Mouse (Mus musculus): ENCODE results near the gene Aqp5.

Gene Aqp5

DNA sequence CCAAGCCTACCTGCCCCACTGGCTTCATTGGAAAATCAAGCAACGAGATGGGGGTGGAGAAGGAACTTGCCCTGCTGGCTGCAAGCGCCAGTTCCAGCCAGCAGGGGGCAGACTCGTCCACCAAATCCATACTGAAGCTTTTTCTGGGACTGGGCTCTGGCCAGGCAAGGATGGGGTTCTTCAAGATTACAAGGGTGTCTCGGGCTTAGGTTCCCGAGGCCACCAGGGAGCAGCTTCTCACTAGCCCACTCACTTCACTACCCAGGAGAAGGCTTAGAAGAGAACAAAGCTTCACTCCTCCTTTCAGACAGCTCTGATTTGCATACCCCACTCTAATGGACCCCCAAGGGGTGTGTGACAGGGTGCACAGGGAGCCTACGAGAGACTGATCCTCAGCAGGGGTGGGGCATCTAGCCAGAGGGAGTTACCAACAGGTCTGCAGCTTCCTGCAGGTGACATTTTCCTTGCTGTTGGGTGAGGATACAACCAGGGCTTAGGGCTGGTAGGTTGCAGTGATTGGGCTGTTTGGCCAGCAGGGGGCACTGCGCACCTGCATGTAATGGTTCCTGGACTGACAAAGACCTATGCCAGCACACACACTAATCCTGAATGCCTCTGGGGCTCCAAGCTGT is 5.6 kb downstream of the Aqp5 start:
- peak; percentile 88 to 92 for DNase-seq (ENCODE audit: low spot score in 2 of 2)

DNA sequence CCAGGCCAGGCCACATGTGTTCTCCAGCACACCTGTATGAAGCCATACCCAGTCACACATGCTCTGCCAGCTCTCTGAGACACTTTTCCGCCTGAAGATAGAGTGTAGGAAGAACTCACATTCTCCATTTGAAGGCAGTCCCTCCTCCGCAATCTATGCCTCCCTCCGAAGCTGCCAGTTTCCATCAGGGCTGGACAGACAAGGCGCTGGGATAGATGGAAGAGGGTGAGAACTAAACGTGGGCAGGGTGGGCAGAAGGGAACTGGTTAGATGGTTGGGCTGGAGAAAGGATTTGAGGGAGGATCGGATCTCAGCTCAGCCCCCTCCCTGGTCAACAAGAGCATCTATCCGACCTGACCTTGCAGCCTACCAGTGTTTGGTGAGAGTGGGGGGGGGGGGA is 6.3 kb downstream of the Aqp5 start:
- DNase-seq (ENCODE audit: low spot score in 2 of 2): no peak

- no peak for DNase-seq (ENCODE audit: low spot score in 2 of 2)
Measured at GRCm38 (mm10) chr15:99597596-99597995, 7.0 kb downstream of the Aqp5 start.

- no peak for DNase-seq (ENCODE audit: low spot score in 2 of 2)
Measured at GRCm38 (mm10) chr15:99599245-99600070, 8.9 kb downstream of the Aqp5 start.

- no peak for DNase-seq (ENCODE audit: low spot score in 2 of 2)
Measured at GRCm38 (mm10) chr15:99600986-99601822, 10.6 kb downstream of the Aqp5 start, which contains the start of gene Aqp6. Gene Aqp6, plus strand, starts transcription at chr15:99601400.

- DNase-seq (ENCODE audit: low spot score in 2 of 2): no peak
Measured at GRCm38 (mm10) chr15:99601823-99602120, 11.2 kb downstream of the Aqp5 start.

DNA sequence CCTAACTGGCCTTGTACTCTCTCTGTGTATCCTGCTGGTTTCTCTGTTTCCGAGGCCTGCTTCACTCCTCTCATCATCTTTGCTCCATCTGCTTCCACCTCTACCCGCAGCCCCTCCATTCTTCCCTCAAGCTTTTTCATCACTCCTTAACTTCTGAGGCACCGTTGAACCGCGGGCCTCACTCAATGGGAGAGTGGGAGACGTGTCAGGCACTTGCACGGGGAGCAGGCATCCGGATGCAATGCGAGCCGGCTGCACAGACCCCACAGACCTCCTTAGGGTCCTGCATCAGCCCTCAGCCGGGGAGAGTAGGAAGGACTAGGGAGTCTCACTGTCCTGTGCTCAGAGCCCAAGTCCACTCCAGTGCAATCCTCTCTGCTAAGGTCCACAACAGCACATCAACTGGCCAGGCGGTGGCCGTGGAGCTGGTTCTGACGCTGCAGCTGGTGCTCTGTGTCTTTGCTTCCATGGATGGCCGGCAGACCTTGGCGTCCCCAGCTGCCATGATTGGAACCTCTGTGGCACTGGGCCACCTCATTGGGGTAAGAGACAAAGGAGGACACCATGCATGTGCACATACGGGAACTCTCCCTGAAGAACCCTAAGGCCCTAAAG is 11.7 kb downstream of the Aqp5 start:
- DNase-seq (ENCODE audit: low spot score in 2 of 2): no peak

DNA sequence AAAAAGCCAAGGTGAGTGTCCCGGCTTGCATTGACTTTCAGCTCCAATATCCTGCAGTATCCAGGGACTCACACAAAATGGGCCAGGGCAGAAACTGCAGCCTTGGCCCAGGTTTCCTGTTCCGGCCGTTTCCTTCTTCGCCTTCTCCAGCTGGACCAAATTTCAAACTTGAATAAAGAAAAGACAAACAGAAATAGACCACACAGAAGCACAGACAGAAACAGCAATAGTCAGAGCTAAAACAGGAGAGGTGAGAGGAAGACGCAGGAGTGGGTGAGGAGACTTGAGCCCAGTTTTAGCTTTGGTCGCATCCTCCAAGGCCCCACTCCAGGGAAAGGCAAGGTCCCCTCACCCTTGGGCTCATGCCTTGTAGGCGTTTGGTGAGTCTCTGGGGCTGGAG is 12.6 kb downstream of the Aqp5 start:
- DNase-seq (ENCODE audit: low spot score in 2 of 2): peak in 1 of 2 experiments; percentile 38

- no peak for DNase-seq (ENCODE audit: low spot score in 2 of 2)
Measured at GRCm38 (mm10) chr15:99605595-99605994, 15.0 kb downstream of the Aqp5 start.

DNA sequence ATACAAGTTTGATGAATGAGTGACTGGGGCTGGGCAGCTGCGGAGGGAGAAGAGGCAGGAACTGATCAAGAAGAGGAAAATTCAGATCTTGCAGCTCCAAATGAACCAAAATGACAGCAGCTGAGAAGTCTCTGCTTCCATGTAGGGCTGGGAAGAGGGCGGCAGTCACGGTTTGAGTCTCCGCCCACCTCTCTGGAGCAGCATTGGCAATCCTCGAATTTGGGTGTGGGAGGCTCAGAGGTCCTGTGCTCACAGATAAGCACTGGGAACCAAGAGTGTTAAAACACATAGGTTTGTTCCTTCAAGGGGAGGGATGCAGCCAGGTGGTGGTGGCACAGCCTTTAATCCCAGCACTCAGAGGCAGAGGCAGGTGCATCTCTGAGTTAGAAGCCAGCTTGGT is 15.9 kb downstream of the Aqp5 start:
- DNase-seq (ENCODE audit: low spot score in 2 of 2): peak in 1 of 2 experiments; percentile 62

- no peak for DNase-seq (ENCODE audit: low spot score in 2 of 2)
Measured at GRCm38 (mm10) chr15:99607388-99608113, 17.0 kb downstream of the Aqp5 start.

- DNase-seq (ENCODE audit: low spot score in 2 of 2): no peak
Measured at GRCm38 (mm10) chr15:99608382-99609125, 18.0 kb downstream of the Aqp5 start.

DNA sequence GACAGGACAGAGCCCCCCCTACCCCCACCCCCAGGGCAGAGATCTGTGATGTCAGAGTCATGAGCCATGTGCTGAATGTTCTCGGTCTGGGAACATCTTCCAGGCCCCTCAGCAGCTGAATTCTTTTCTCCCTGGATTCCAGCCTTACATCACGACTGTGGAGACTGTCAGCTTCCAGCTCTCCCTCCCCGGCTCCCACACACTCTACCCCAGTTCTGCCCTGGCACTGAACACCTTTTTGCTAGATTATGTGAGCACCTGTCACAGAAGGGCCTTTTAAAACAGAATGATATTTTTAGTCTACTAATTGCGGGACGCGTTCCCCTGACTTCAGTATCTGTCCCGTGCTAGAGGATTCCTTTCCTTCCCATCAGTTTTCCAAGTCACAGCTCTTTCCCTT is 21.0 kb downstream of the Aqp5 start:
- DNase-seq (ENCODE audit: low spot score in 2 of 2): peak in 1 of 2 experiments; percentile 36

- DNase-seq (ENCODE audit: low spot score in 2 of 2): no peak
Measured at GRCm38 (mm10) chr15:99614273-99614672, 23.7 kb downstream of the Aqp5 start.

- DNase-seq (ENCODE audit: low spot score in 2 of 2): no peak
Measured at GRCm38 (mm10) chr15:99614753-99615152, 24.2 kb downstream of the Aqp5 start.

DNA sequence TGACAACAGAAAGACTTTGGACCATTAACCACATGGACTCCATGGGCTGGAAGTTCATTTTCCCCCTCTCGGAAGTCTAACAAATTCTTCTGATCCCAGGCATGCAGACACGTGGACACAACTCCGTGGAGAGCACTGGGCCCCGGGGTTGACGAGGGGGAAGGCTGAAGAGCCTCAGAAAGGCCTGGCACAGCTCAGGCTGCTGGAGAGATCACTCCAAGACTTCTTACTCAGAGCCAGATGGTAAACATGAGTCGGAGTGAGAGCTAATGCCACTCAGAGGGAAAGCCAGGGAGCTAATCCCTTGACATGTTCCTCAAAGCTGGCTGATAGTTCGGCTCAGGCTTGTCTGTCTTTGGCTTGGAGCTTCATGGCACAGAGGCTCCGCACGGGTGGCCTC is 24.7 kb downstream of the Aqp5 start:
- DNase-seq (ENCODE audit: low spot score in 2 of 2): no peak

GRCm38 (mm10) chr15:99618595-99618994 is 28.0 kb downstream of the Aqp5 start:
- no peak for DNase-seq (ENCODE audit: low spot score in 2 of 2)

- DNase-seq (ENCODE audit: low spot score in 2 of 2): no peak
Measured at GRCm38 (mm10) chr15:99619821-99620220, 29.2 kb downstream of the Aqp5 start.

GRCm38 (mm10) chr15:99622063-99622462 is 31.5 kb downstream of the Aqp5 start:
- no peak for DNase-seq (ENCODE audit: low spot score in 2 of 2)

GRCm38 (mm10) chr15:99631618-99632017 is 41.0 kb downstream of the Aqp5 start:
- DNase-seq (ENCODE audit: low spot score in 2 of 2): no peak

DNA sequence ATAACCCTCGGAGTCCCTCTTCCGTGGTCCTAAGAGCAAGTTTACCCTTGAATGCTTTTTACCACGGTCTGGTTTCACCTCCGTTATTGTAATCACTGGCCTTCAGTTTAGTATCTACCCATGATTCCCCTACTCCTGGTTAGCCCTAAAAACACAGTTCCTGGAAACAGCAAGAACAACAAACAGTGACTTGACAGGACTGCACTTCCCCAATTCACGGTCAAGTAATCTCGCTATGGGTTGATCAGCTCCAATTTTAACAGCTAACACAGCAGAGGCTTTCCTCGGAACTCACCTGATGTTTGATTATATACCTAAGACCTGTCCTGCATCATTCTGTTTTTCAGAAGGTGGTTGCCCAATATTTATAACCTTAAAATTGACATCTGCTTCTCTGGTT is 44.1 kb downstream of the Aqp5 start:
- no peak for DNase-seq (ENCODE audit: low spot score in 2 of 2)
